In the genomic region with DNA sequence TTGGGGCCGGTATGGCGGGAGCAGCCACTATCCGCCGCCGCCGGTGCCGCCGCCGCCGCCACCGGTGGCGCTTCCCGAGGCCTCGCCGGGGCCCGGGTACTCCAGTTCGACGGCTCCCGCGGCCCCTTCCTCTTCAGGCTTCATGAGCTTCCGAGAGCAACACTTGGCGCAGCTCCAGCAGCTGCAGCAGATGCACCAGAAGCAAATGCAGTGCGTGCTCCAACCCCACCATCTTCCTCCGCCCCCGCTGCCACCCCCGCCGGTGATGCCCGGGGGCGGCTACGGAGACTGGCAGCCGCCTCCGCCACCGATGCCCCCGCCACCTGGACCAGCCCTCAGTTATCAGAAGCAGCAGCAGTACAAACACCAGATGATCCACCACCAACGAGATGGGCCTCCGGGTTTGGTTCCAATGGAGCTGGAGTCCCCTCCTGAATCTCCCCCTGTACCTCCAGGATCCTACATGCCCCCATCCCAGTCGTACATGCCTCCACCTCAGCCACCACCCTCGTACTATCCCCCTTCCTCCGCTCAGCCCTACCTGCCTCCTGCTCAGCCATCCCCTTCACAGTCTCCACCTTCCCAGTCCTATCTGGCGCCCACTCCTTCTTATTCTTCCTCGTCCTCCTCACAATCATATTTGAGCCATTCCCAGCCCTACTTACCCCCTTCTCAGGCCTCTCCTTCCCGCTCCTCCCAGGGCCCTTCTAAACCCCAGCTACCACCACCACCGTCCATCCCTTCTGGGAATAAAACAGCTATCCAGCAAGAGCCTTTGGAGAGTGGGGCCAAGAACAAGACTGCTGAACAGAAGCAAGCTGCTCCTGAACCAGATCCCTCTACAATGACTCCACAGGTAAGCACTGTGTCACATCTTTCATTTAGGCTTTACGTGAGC, we compare ENCODE assay signal across 8 mouse cellular contexts. TPM values are rescaled to one million over a fixed set of nuclear protein-coding genes. Genes with fewer than 3 reads are reported as not detected.
A peak's percentile ranks its signal among the peaks of the same experiment; 100 is the strongest.
DNase-seq lines count a peak whose midpoint lies in the region; ATAC-seq and TF ChIP-seq lines count a peak whose summit lies in the region.

No protein-coding gene starts in this region.

- peaks cover 3% of the 10 kb centered on the region; the same call in 1 of the 2 replicates for H3K9me3 ChIP-seq in heart, embryonic 13.5 days
- H3K9me3 ChIP-seq in embryonic facial prominence, embryonic 14.5 days (ENCODE audit: control insufficient read depth, low read length), result peaks cover 4% of the 10 kb centered on the region; the same call in 1 of the 2 replicates
- H3K9me3 ChIP-seq in hindbrain, embryonic 11.5 days (ENCODE audit: control insufficient read depth, low read length), result no peaks in the 10 kb centered on the region

- H3K27me3 ChIP-seq in heart, embryonic 13.5 days (replicated peaks), result no peaks in the 10 kb centered on the region
- no peaks in the 10 kb centered on the region for H3K27me3 ChIP-seq in embryonic facial prominence, embryonic 14.5 days (replicated peaks; ENCODE audit: control insufficient read depth, insufficient read depth, low read length)
- H3K27me3 ChIP-seq in hindbrain, embryonic 11.5 days (ENCODE audit: control insufficient read depth, insufficient read depth, low read length), result no peaks in the 10 kb centered on the region

- TF ChIP-seq POLR2A in bone marrow, adult 2 months (IDR thresholded peaks at IDR 0.05; ENCODE audit: borderline replicate concordance, control insufficient read depth, low read depth, low read length), result no peak

- peaks cover 29% of the 10 kb centered on the region for H3K4me1 ChIP-seq in heart, embryonic 13.5 days
- peaks cover 1% of the 10 kb centered on the region; the same call in 1 of the 2 replicates for H3K4me1 ChIP-seq in bone marrow, adult 2 months (ENCODE audit: control insufficient read depth, insufficient read depth, low read length)
- peaks cover 15% of the 10 kb centered on the region for H3K4me1 ChIP-seq in embryonic facial prominence, embryonic 14.5 days (ENCODE audit: control insufficient read depth, insufficient read depth, low read length)
- 0 out of 2 replicates have a peak, but pooled peaks cover 3% of the 10 kb centered on the region for H3K4me1 ChIP-seq in hindbrain, embryonic 11.5 days (replicated peaks; ENCODE audit: control insufficient read depth, insufficient read depth, low read length)

- intact Hi-C loops in left cerebral cortex, postnatal 10 days (cut with DNase I), result no loop called here

- under 1% methylated on average over 44 of the region's 44 CpGs for WGBS in heart, embryonic 13.5 days
- WGBS in bone marrow, adult 2 months, result under 1% methylated on average over 44 of the region's 44 CpGs
- under 1% methylated on average over 26 of the region's 44 CpGs for WGBS in embryonic facial prominence, embryonic 14.5 days
- under 1% methylated on average over 44 of the region's 44 CpGs for WGBS in hindbrain, embryonic 11.5 days

- peak overlapping the region; percentile 76 for H3K4me3 ChIP-seq in heart, embryonic 13.5 days
- H3K4me3 ChIP-seq in bone marrow, adult 2 months (replicated peaks; ENCODE audit: control insufficient read depth, low read depth, low read length), result peak overlapping the region; percentile 90
- H3K4me3 ChIP-seq in embryonic facial prominence, embryonic 14.5 days (ENCODE audit: low read depth, low read length), result peak overlapping the region; percentile 99
- peak overlapping the region; percentile 84 for H3K4me3 ChIP-seq in hindbrain, embryonic 11.5 days (ENCODE audit: low read depth, low read length)

- ATAC-seq in heart, embryonic 13.5 days (ENCODE audit: extremely low read depth, insufficient number of reproducible peaks, low FRiP score, low TSS enrichment), result peak; percentile 24; the same call in 1 of the 2 replicates
- peak; percentile 42 for ATAC-seq in embryonic facial prominence, embryonic 14.5 days (ENCODE audit: low read depth)
- ATAC-seq in hindbrain, embryonic 11.5 days (ENCODE audit: low FRiP score), result peak; percentile 68
- ATAC-seq in megakaryocyte-erythroid progenitor cell, adult 5-6 weeks (replicated peaks; ENCODE audit: low FRiP score, low TSS enrichment, poor library complexity, severe bottlenecking), result peak; percentile 82

- no peak for DNase-seq in heart, adult 8-10 months (ENCODE audit: low spot score)
- peak; percentile 65 for DNase-seq in embryonic facial prominence, embryonic 14.5 days (ENCODE audit: low spot score)
- no peak for DNase-seq in hindbrain, embryonic 11.5 days (ENCODE audit: low spot score)
- DNase-seq in left cerebral cortex, postnatal 10 days (ENCODE audit: extremely low spot score in 1 of 2, low spot score in 2 of 2), result peak; percentile 54 to 85
- DNase-seq in spleen, postnatal 14 days (ENCODE audit: low spot score in 2 of 2), result peak; percentile 30 to 49

- H3K9ac ChIP-seq in heart, embryonic 13.5 days, result peak overlapping the region; percentile 97
- peak overlapping the region; percentile 95 for H3K9ac ChIP-seq in embryonic facial prominence, embryonic 14.5 days (ENCODE audit: low read depth, low read length)
- peak overlapping the region; percentile 91 for H3K9ac ChIP-seq in hindbrain, embryonic 11.5 days (ENCODE audit: low read depth, low read length)

- H3K36me3 ChIP-seq in heart, embryonic 13.5 days, result peaks cover 8% of the 10 kb centered on the region; the same call in 1 of the 2 replicates
- H3K36me3 ChIP-seq in embryonic facial prominence, embryonic 14.5 days (ENCODE audit: control insufficient read depth, insufficient read depth, low read length), result no peaks in the 10 kb centered on the region
- H3K36me3 ChIP-seq in hindbrain, embryonic 11.5 days (ENCODE audit: control insufficient read depth, insufficient read depth, low read length), result no peaks in the 10 kb centered on the region

- H3K4me2 ChIP-seq in heart, embryonic 13.5 days, result peak overlapping the region; percentile 95
- peak overlapping the region; percentile 97 for H3K4me2 ChIP-seq in embryonic facial prominence, embryonic 14.5 days (ENCODE audit: low read depth, low read length)
- H3K4me2 ChIP-seq in hindbrain, embryonic 11.5 days (replicated peaks; ENCODE audit: low read depth, low read length), result peak overlapping the region; percentile 75

- H3K27ac ChIP-seq in heart, embryonic 13.5 days (replicated peaks), result peak overlapping the region; percentile 84
- H3K27ac ChIP-seq in bone marrow, adult 2 months (ENCODE audit: control insufficient read depth, insufficient read depth, low read depth, low read length, poor library complexity), result peak overlapping the region; percentile 72
- peak overlapping the region; percentile 87 for H3K27ac ChIP-seq in embryonic facial prominence, embryonic 14.5 days (replicated peaks; ENCODE audit: low read depth, low read length)
- peak overlapping the region; percentile 10 for H3K27ac ChIP-seq in hindbrain, embryonic 11.5 days (ENCODE audit: low read depth, low read length)

- TF ChIP-seq CTCF in bone marrow, adult 2 months (IDR thresholded peaks at IDR 0.05; ENCODE audit: control insufficient read depth, insufficient read depth, low read length), result no peak

RNA-seq across cellular contexts. Expression of gene Ylpm1, which starts 0.6 kb away (rescaled TPM):
- 17.1 and 18.3 TPM in 2 replicates for polyA plus RNA-seq in heart, embryonic 13.5 days (2015; fragmentation: Nextera tagmentation; extraction: Ambion mirVana)
- 10 to 100 TPM; 26.6 to 30.4 (median 29.7) TPM for total RNA-seq in heart, adult 8-10 months (2022)
- polyA plus RNA-seq in bone marrow, adult 2 months (2011; ENCODE audit: insufficient read depth, insufficient read length, low replicate concordance, missing spikeins), result 15.0 and 36.2 TPM in 2 replicates
- 35.8 and 36.3 TPM in 2 replicates for polyA plus RNA-seq in embryonic facial prominence, embryonic 14.5 days (2014; fragmentation: Nextera tagmentation; extraction: Ambion mirVana)
- 44.2 and 53.2 TPM in 2 replicates for polyA plus RNA-seq in hindbrain, embryonic 11.5 days (2014; fragmentation: Nextera tagmentation; extraction: Ambion mirVana)
- 100 to 1,000 TPM; 115 to 124 TPM for total RNA-seq in left cerebral cortex, postnatal 10 days (2021)
- 97.2 and 106 TPM in 2 replicates for total RNA-seq in megakaryocyte-erythroid progenitor cell, adult 5-6 weeks (2014; fragmentation: Nextera tagmentation)
- total RNA-seq in megakaryocyte-erythroid progenitor cell, adult 5-6 weeks (2017), result 35.0 and 77.3 TPM in 2 replicates

RNA-seq across cellular contexts. Expression of gene Arel1, which starts 26.1 kb away (rescaled TPM):
- polyA plus RNA-seq in heart, embryonic 13.5 days (2015; fragmentation: Nextera tagmentation; extraction: Ambion mirVana), result 9.3 and 10.1 TPM in 2 replicates
- 10 to 100 TPM; 48.3 to 63.3 (median 50.8) TPM for total RNA-seq in heart, adult 8-10 months (2022)
- 16.9 and 28.6 TPM in 2 replicates for polyA plus RNA-seq in bone marrow, adult 2 months (2011; ENCODE audit: insufficient read depth, insufficient read length, low replicate concordance, missing spikeins)
- 15.6 and 16.2 TPM in 2 replicates for polyA plus RNA-seq in embryonic facial prominence, embryonic 14.5 days (2014; fragmentation: Nextera tagmentation; extraction: Ambion mirVana)
- 21.8 and 24.5 TPM in 2 replicates for polyA plus RNA-seq in hindbrain, embryonic 11.5 days (2014; fragmentation: Nextera tagmentation; extraction: Ambion mirVana)
- total RNA-seq in left cerebral cortex, postnatal 10 days (2021), result 100 to 1,000 TPM; 104 to 112 TPM
- 39.2 and 51.6 TPM in 2 replicates for total RNA-seq in megakaryocyte-erythroid progenitor cell, adult 5-6 weeks (2014; fragmentation: Nextera tagmentation)
- 38.8 and 48.6 TPM in 2 replicates for total RNA-seq in megakaryocyte-erythroid progenitor cell, adult 5-6 weeks (2017)

RNA-seq across cellular contexts. Expression of gene Fcf1, which starts 26.1 kb away (rescaled TPM):
- polyA plus RNA-seq in heart, embryonic 13.5 days (2015; fragmentation: Nextera tagmentation; extraction: Ambion mirVana), result 82.5 and 91.4 TPM in 2 replicates
- total RNA-seq in heart, adult 8-10 months (2022), result 10 to 100 TPM; 36.3 to 41.1 (median 40.7) TPM
- 76.1 and 122 TPM in 2 replicates for polyA plus RNA-seq in bone marrow, adult 2 months (2011; ENCODE audit: insufficient read depth, insufficient read length, low replicate concordance, missing spikeins)
- 126 and 129 TPM in 2 replicates for polyA plus RNA-seq in embryonic facial prominence, embryonic 14.5 days (2014; fragmentation: Nextera tagmentation; extraction: Ambion mirVana)
- 148 and 156 TPM in 2 replicates for polyA plus RNA-seq in hindbrain, embryonic 11.5 days (2014; fragmentation: Nextera tagmentation; extraction: Ambion mirVana)
- total RNA-seq in left cerebral cortex, postnatal 10 days (2021), result 10 to 100 TPM; 33.3 to 34.0 TPM
- 234 and 237 TPM in 2 replicates for total RNA-seq in megakaryocyte-erythroid progenitor cell, adult 5-6 weeks (2014; fragmentation: Nextera tagmentation)
- total RNA-seq in megakaryocyte-erythroid progenitor cell, adult 5-6 weeks (2017), result 147 and 211 TPM in 2 replicates

Comparison
In these comparisons a context has a peak if more than half of its experiments do, and no peak if none do; other contexts are left out.
1. ATAC-seq: peak in every context shown above with its lines; median percentile 82 in megakaryocyte-erythroid progenitor cell, adult 5-6 weeks; 68 in hindbrain, embryonic 11.5 days; 42 in embryonic facial prominence, embryonic 14.5 days; 24 in heart, embryonic 13.5 days.
2. H3K27ac ChIP-seq: peak in every context shown above with its lines; median percentile 87 in embryonic facial prominence, embryonic 14.5 days; 84 in heart, embryonic 13.5 days; 72 in bone marrow, adult 2 months; 10 in hindbrain, embryonic 11.5 days.
3. DNase-seq: peak in embryonic facial prominence, embryonic 14.5 days (single experiment), left cerebral cortex, postnatal 10 days (2 of 2) and spleen, postnatal 14 days (2 of 2); none in heart, adult 8-10 months (single experiment) and hindbrain, embryonic 11.5 days (single experiment).
4. Peak in every context shown above with its lines, with median percentiles within 50 percentile points of each other: H3K4me2 ChIP-seq, H3K4me3 ChIP-seq and H3K9ac ChIP-seq.